Mouse (Mus musculus) brain, embryonic 14.5 days (tissue): Measurements from ENCODE around the gene Olfr372. TPM values are rescaled to one million over a fixed set of nuclear protein-coding genes. Genes with fewer than 3 reads are reported as not detected.
"Not testable (repeated sequence)": the region's sequence is repeated elsewhere in the genome, so short reads cannot be mapped to it uniquely, and the experiment has no call there.

ENCODE experiments used
- DNase-seq: peaks from one replicate; pipeline ENCODE4 v3.0.0-alpha.2; 2011; ENCODE audit warnings: low read depth
- CTCF ChIP-seq: fragments of 200-500 bp; IDR thresholded peaks from 2 replicates; pipeline ENCODE4 v1.5.1; 2012; ENCODE audit warnings: inconsistent platforms, mild to moderate bottlenecking, moderate library complexity, borderline replicate concordance; ENCODE audit not compliant: insufficient read depth, insufficient read length; ENCODE audit errors: extremely low read depth
- POLR2A ChIP-seq: fragments of 200-500 bp; IDR thresholded peaks from 2 replicates; pipeline ENCODE4 v1.6.1; 2012; ENCODE audit warnings: mild to moderate bottlenecking, inconsistent platforms, borderline replicate concordance; ENCODE audit not compliant: poor library complexity, insufficient read depth, insufficient read length, severe bottlenecking; ENCODE audit errors: extremely low read depth
- polyA plus RNA-seq: library from polyadenylated mRNA; depleted of rRNA; stranded (reverse); fragments of >200 nt; gene quantifications from 2 replicates; pipeline ENCODE4 v1.2.3, GENCODE M21; 2012; rRNA removed

Gene Olfr372
- not detected in 2 replicates for polyA plus RNA-seq

DNA sequence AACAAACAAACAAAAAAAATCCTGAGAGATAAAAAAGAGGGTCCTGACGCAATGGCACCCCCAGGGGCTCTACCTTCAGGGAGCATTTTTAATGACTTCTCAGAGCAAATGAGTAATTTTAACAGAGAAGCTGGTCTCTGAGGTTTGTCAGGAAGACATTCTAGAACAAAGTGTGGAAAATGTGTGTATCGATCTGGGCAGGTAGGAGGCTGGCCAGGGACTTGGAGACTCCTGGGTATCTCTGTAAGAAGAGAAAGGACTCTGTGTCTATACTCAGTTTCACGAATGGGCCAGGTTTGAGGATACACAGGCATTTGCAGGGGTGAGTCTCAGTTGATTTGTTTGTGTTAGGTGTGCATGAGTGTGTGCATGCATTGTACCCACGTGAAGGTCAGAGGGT is at the start of gene Olfr372:
TSS of gene Olfr372 (plus strand) at position 301 of the 400 bp plus-strand sequence.
- DNase-seq, result not testable (repeated sequence)

DNA sequence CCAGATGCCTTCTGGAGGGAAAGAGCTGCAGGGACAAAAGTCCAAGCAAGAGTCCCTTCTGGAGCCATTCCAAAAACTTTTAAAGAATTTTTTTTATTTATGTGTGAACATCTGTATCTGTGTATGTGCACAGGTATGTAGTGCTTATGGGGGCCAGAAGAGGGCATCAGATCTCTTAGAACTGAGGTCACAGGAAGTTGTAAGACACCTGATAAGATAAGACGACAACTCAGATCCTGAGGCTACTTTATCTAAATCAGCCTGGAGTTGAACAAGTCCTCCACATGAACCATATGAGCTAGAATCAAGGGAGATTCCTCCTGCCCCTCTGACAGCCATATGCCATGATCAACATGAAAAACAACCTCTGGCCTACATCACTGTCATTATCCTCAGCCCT is 41.6 kb upstream of the Olfr372 start:
- no peak for DNase-seq
- no peak for TF ChIP-seq POLR2A
- TF ChIP-seq CTCF, result no peak

DNA sequence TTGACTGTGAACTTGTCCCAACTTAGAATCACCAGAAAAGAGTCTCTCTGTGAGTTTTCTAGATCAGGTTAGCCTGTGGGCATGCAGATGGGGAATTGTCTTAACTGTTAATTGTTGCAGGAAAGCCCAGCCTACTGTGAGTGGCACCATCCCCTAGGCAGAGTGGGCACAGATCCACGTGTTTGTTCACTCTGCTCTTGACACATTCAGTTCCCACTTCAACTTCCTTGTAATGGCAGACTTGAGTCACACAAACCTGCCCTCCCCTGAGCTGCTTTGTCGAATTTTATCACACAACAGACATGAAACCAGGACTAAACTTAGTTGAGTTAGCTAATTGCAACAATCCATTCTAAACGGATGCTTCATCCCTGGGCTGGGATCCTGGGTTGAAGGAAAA is 40.8 kb upstream of the Olfr372 start:
- TF ChIP-seq CTCF (no peak), POLR2A (no peak)
- no peak for DNase-seq

DNA sequence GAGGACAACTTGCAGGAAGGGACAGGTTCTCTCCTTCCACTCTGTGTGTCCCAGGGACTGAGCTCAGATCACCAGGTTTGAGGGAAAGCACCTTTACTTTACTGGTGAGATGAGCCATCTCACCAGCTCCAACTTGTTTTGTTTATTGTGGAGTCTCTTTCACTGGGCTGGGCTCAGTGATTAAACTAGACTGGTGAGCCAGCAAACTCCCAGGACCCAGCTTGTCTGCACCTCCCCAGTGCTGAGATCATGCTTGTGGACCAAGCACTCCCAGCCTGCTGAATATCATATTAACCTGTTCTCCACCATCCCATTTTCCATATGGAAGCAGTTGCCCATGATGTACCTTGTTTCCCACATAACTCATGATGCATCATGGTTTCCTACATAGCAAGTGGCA is 38.1 kb upstream of the Olfr372 start:
- no peak for DNase-seq
- no peak for TF ChIP-seq POLR2A

DNA sequence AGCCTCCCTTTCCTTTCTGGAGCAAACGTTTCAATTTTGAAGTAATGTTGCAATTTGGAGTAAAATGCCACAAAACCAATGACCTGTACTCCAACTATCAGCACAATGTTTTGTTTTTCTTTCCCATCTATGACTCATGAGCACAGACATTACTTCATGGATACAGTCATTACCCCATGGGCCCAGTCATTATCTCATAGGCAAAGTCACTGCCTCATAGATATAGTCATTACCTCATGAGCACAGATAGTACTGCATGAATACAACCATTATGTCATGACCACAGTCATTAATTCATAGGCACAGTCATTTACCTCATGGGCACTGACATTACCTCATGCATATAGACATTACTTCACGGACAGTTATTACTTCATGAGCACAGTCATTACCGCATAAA is 35.1 kb upstream of the Olfr372 start:
- no peak for TF ChIP-seq POLR2A
- TF ChIP-seq CTCF, result no peak
- no peak for DNase-seq

DNA sequence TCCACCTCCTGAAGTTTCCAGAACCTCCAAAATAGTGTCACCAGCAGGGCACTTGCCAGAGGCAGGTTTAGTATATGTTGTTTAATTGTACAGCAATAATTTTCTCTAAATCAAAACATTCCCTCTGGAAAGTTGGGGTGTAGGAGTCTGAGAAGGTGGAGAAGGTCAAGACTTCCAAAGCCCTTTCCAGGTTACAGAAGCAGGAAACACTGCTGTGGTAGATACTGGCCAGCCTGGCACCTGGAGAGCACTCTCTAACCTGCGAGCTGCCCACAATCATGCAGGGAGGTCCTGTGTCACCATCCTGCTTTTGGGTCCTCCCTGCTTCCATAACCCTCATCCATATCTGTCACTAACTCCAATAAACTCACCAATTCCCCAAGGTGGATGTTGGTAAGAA is 34.3 kb upstream of the Olfr372 start:
- no peak for DNase-seq
- TF ChIP-seq CTCF (no peak), POLR2A (no peak)

DNA sequence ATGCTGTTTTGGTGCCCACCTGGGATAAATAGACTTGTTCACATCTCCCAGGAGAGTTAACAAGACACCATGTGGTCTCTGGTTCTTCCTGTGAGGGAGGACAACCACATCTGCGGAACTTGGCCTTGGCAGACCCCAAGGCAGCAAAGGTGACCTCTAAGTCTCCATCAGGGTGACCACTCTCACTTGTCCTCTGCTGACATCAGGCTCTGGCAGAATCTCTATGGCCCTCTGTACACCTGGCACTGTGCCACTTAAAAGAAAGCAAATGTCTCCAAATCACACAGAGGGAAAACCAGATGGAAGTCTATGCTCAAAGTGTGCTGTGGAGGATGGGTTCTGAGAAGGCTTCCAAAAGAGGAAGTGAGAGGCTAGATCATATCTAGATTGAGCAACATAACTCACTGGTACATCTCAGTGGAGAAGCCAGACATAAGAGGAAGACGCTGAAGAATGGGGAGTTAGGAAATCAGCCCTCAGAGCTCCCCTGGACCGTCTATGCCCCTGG is 32.8 kb upstream of the Olfr372 start:
- TF ChIP-seq POLR2A, result no peak
- no peak for TF ChIP-seq CTCF

DNA sequence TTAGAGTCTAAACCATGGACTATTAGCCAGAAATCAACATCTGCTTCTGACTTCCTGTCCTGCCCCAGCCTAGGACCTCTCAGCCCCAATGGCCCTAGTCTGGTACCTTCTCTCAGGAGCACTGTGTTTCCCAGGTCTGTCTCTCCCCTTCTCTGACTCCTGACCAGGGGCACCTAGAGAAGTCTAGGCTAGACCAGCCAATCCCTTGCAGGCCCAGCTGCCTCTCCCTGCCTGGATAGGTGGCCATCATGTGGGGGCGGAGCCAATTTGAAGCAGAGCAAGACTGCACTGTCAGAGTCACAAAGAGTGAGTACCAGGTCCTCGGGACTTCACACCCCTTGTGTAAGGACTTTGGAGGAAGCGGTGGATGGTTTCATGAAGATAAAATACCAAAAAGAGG is 31.5 kb upstream of the Olfr372 start, which contains the start of gene Cyp4f18:
TSS of gene Cyp4f18 (minus strand) at position 154 of the 400 bp plus-strand sequence.
- no peak for DNase-seq
- TF ChIP-seq CTCF (no peak), POLR2A (no peak)

More for the DNA sequence above, 32.8 kb upstream of the Olfr372 start:
- DNase-seq, result no peak

DNA sequence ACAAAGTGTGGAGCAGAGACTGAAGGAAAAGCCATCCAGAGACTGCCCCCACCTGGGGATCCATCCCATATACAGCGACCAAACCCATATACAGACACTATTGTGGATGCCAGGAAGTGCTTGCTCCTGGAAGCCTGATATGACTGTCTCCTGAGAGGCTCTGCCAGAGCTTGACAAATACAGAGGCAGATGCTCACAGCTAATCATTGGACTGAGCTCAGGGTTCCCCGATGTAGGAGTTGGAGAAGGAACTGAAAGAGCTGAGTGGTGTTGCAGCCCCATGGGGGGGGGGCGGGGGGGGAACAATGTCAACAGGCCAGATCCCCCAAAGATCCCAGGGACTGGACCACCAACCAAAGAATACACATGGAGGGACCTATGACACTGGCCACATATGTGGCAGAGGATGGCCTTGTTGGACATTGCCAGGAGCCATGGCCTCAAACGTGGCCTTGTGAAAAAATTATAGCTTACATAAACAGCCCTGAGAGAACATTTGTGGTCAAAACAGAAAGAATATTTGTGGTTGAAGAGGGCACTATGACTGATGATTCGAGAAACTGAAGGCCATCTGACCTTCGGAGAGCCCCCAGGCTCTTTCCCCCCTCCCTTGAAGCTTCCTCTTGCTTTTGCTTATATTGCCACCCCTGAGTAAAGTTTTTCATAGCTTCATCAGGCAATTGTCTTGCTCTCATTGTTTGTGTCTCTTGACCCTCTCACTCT is 27.4 kb upstream of the Olfr372 start:
- DNase-seq, result not testable (repeated sequence)

DNA sequence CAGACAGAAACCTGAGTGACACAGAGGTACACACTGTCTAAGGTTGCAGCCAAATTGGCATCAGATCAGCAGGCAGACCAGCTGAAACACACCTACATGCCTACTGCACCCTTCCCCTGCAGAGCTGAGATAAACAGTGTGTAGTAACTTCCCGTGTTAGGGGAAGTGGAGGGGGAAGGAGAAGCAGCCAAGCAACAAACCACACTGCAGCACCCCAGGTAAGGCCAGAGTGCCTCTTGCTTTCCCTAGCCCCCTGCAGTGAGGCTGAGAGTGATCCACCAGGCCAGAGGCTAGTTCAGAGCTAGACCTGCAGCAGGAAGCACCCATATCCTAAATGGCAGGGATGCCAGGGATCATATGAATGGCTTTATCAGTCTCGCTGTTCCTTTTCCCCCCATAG is 23.7 kb upstream of the Olfr372 start:
- not testable (repeated sequence) for DNase-seq

DNA sequence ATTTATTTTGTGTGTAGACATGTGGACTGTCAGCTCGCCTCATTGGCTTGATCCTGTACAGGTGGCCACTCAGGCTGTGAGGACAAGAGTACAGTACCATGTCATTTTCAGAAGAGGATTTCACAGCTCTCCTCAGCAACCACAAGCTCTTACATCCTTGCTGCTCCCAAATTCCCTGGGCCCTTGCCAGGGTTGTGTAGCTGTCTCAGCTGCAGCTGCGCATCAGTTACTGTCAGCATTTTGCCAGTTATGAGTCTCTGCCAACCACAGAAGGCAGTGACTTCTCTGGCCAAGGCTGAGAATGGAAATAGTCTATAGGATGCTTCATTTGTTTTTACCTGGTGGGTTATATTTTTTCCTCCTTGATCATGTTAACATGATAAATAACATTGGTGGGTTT is 22.9 kb upstream of the Olfr372 start:
- no peak for TF ChIP-seq CTCF
- no peak for TF ChIP-seq POLR2A
- DNase-seq, result peak; percentile 25

DNA sequence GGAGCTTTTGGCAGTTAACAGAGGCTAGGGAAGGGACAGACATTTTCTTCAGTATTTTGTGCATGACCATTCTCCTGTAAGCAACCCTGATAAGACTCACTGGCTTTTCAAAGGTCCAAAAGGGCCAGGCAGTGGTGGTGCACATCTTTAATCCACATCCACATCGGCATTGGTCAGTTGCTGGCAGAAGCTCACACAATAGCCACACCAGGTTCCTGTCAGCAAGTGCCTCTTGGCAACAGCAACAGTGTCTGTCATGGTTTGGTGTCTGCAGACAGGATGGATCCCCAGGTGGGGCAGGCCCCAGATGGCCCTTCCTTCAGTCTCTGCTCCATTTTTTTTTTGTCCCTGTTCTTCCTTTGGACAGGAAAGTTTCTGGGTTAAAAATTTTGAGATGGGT is 22.0 kb upstream of the Olfr372 start:
- not testable (repeated sequence) for DNase-seq

DNA sequence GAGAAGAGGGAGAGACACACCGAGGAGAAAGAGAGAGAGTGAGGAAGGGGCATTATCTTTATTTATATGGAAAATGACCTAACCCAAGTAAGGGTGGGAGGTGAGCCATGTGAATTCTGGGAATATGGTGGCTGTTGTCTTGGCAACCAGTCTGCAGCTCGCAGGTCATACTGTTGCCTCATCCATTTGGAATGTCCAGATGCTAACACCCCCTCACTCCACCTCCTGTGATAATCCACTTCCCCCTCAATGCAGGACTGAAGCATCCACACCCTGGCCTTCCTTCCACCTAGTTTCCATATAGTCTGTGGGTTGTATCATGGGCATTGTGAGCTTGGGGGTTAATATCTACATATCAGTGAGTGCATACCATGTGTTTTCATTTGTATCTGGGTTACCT is 21.2 kb upstream of the Olfr372 start:
- DNase-seq, result no peak
- TF ChIP-seq POLR2A (no peak), CTCF (no peak)

DNA sequence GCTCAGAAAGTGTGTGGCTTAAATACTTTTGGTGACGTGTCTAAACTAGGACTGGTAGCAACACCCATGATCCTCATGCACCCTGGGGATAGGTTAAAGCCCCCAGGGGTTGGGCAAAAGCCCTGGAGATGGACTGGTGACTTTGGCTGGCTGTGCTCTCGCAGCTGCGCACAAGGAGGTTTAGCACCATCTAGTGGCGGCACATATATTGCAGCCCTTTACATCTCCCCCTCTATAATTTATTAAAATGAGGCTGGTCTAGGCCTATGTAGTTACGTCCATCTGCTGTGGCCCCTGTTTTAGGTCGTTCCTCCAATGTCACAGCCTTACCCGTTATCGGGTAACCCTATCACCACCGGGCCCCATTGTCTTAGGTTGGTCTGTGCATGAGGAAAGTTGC is 16.1 kb upstream of the Olfr372 start:
- not testable (repeated sequence) for DNase-seq

DNA sequence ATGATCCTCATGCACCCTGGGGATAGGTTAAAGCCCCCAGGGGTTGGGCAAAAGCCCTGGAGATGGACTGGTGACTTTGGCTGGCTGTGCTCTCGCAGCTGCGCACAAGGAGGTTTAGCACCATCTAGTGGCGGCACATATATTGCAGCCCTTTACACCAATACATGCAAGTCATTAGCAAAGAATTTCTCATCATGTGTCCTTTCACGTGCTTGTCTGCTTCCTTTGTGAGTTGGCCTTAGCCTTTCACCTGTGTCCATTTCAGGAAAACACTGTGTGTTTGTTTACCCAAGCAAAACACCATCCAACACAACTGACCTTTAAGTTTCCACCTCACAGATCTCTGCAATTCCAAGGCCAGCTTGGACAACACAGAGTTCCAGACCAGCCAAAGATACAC is 8.1 kb upstream of the Olfr372 start:
- DNase-seq, result not testable (repeated sequence)
